9 mouse cellular contexts compared by ENCODE assay signal in the genomic region with DNA sequence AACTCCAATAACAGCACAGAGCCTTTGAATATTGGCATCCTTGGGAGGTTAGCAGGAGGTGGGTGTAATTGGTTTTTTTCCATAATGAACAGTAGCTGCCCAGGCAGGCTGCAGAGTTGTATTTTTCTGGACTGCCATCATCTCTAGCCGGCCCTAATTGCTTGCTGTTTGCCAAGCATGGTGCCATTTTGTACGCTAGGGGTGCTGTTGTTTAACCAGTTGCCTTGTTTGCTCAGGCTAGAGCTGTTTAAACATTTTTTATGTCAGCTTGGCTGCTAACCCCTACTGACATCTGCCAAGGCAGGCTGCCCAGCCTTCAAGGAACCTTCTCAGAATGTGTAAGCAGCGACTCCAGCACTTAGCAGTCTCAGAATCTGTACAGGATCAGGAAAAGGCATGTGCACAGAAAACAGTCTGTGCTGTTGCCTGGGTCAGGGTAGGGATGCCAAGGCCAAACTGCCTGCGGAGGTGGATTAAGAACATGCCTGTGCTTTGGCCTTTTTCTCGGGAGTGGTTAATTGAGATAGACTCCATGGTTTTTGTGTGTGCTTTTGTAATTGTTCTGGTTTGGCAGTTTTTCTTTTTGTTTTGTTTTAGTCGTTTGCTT. TPM values are rescaled to one million over a fixed set of nuclear protein-coding genes. Genes with fewer than 3 reads are reported as not detected.
A peak's percentile ranks its signal among the peaks of the same experiment; 100 is the strongest.
DNase-seq lines count a peak whose midpoint lies in the region; ATAC-seq and TF ChIP-seq lines count a peak whose summit lies in the region.
"Had no signal": no experiment of that assay in that cellular context is flagged by ENCODE, and none has a peak within 500 bp of the region (broad histone marks: within the 10 kb centered on the region; RNA-seq: fewer than 3 reads in every experiment).

No protein-coding gene starts in this region.

- no peak overlapping the region for H3K4me3 ChIP-seq in liver, adult 2 months (ENCODE audit: insufficient read depth, low read depth, low read length)
- no peak overlapping the region for H3K4me3 ChIP-seq in liver, embryonic 12.5 days
- no peak overlapping the region for H3K4me3 ChIP-seq in lung, embryonic 16.5 days (ENCODE audit: low read length)
- H3K4me3 ChIP-seq: liver, embryonic 15.5 days had no signal

- no peak overlapping the region for H3K9ac ChIP-seq in liver, adult 2 months (ENCODE audit: low read depth, low read length)
- H3K9ac ChIP-seq in liver, embryonic 12.5 days, result no peak overlapping the region
- H3K9ac ChIP-seq in lung, embryonic 16.5 days (ENCODE audit: low read length), result no peak overlapping the region
- H3K9ac ChIP-seq: liver, embryonic 15.5 days had no signal

- peak; percentile 27; the same call in 1 of the 2 replicates for TF ChIP-seq CTCF in liver, adult 2 months (IDR thresholded peaks at IDR 0.05; ENCODE audit: low read depth, low read length)

- no peaks in the 10 kb centered on the region for H3K4me1 ChIP-seq in liver, adult 2 months (ENCODE audit: control insufficient read depth, insufficient read depth, low read length)
- H3K4me1 ChIP-seq in liver, embryonic 12.5 days, result no peaks in the 10 kb centered on the region
- no peaks in the 10 kb centered on the region for H3K4me1 ChIP-seq in lung, embryonic 16.5 days (replicated peaks; ENCODE audit: control insufficient read depth, insufficient read depth, low read length)
- H3K4me1 ChIP-seq: liver, embryonic 15.5 days had no signal

- H3K79me2 ChIP-seq in liver, adult 2 months (ENCODE audit: control insufficient read depth, insufficient read depth, low read length), result no peaks in the 10 kb centered on the region

- TF ChIP-seq POLR2A in liver, adult 2 months (IDR thresholded peaks at IDR 0.05; ENCODE audit: extremely low read depth, insufficient read depth, low read length), result no peak

- DNase-seq in liver, adult 2 months (ENCODE audit: extremely low read depth, low read depth, low spot score), result peak; percentile 69
- peak; percentile 40 for DNase-seq in cerebellum, adult 9-11 months
- peak; percentile 17 to 27 for DNase-seq in frontal cortex, postnatal 25 days (ENCODE audit: low spot score in 2 of 2)
- peak; percentile 32 for DNase-seq in kidney, postnatal 14 days
- DNase-seq in right cerebral cortex, postnatal 10 days (ENCODE audit: low spot score in 2 of 2), result peak; percentile 78 to 80

- H3K4me2 ChIP-seq in liver, embryonic 12.5 days, result no peak overlapping the region
- H3K4me2 ChIP-seq in lung, embryonic 16.5 days (ENCODE audit: low read depth, low read length), result no peak overlapping the region
- H3K4me2 ChIP-seq: liver, embryonic 15.5 days had no signal

- H3K36me3 ChIP-seq in liver, adult 2 months (ENCODE audit: control insufficient read depth, insufficient read depth, low read length), result no peaks in the 10 kb centered on the region
- no peaks in the 10 kb centered on the region for H3K36me3 ChIP-seq in liver, embryonic 12.5 days
- no peaks in the 10 kb centered on the region for H3K36me3 ChIP-seq in lung, embryonic 16.5 days (ENCODE audit: control insufficient read depth, insufficient read depth, low read length)
- H3K36me3 ChIP-seq: liver, embryonic 15.5 days had no signal

- no peak for ATAC-seq in liver, embryonic 12.5 days
- peak; percentile 56 for ATAC-seq in lung, embryonic 16.5 days (ENCODE audit: low read depth)
- no peak for ATAC-seq in granulocyte monocyte progenitor cell, adult 5-6 weeks (replicated peaks; ENCODE audit: poor library complexity, severe bottlenecking)

- H3K27ac ChIP-seq in liver, adult 2 months (replicated peaks; ENCODE audit: insufficient read depth, low read depth, low read length), result no peak overlapping the region
- H3K27ac ChIP-seq in liver, embryonic 12.5 days, result no peak overlapping the region
- H3K27ac ChIP-seq in lung, embryonic 16.5 days (ENCODE audit: low read length), result no peak overlapping the region
- H3K27ac ChIP-seq: liver, embryonic 15.5 days had no signal

- no peaks in the 10 kb centered on the region for H3K9me3 ChIP-seq in liver, embryonic 12.5 days (replicated peaks)
- H3K9me3 ChIP-seq in lung, embryonic 16.5 days (ENCODE audit: control insufficient read depth, low read length), result no peaks in the 10 kb centered on the region
- H3K9me3 ChIP-seq: liver, embryonic 15.5 days had no signal

- WGBS in liver, adult 2 months, result 22% methylated on average over 6 of the region's 6 CpGs
- WGBS in liver, embryonic 12.5 days (ENCODE audit: insufficient replicate concordance), result 43% methylated on average over 6 of the region's 6 CpGs
- 31% methylated on average over 6 of the region's 6 CpGs for WGBS in lung, embryonic 16.5 days

- no peaks in the 10 kb centered on the region for H3K27me3 ChIP-seq in liver, adult 2 months (ENCODE audit: control insufficient read depth, insufficient read depth, low read length)
- H3K27me3 ChIP-seq in liver, embryonic 12.5 days (replicated peaks), result peaks cover 9% of the 10 kb centered on the region; the same call in 1 of the 2 replicates
- no peaks in the 10 kb centered on the region for H3K27me3 ChIP-seq in lung, embryonic 16.5 days (ENCODE audit: control insufficient read depth, insufficient read depth, low read depth, low read length)

RNA-seq across cellular contexts. Expression of gene Gpr50, which starts 14.5 kb away (rescaled TPM):
- not detected in 2 replicates for total RNA-seq in liver, adult 2 months (2014; rRNA removed)
- polyA plus RNA-seq in liver, adult 2 months (2012; rRNA removed), result not detected in 2 replicates
- 0.06 and 0.11 TPM in 2 replicates for polyA plus RNA-seq in liver, embryonic 12.5 days (2016; fragmentation: Nextera tagmentation; extraction: Ambion mirVana)
- 0.24 TPM in 2 replicates for polyA plus RNA-seq in lung, embryonic 16.5 days (2015; fragmentation: Nextera tagmentation; extraction: Ambion mirVana)
- total RNA-seq in granulocyte monocyte progenitor cell, adult 5-6 weeks (2014; fragmentation: Nextera tagmentation), result not detected in 2 replicates
- total RNA-seq in granulocyte monocyte progenitor cell, adult 5-6 weeks (2017), result not detected in 2 replicates

Comparison
In these comparisons a context has a peak if more than half of its experiments do, and no peak if none do; other contexts are left out.
1. DNase-seq: peak in every context shown above with its lines; median percentile 79 in right cerebral cortex, postnatal 10 days; 69 in liver, adult 2 months; 40 in cerebellum, adult 9-11 months; 32 in kidney, postnatal 14 days; 22 in frontal cortex, postnatal 25 days.